Comparison of ENCODE assay signal across 8 mouse cellular contexts in genomic region chr9:6168391-6169037, GRCm38 (mm10). TPM values are rescaled to one million over a fixed set of nuclear protein-coding genes. Genes with fewer than 3 reads are reported as not detected.
DNase-seq lines count a peak whose midpoint lies in the region; ATAC-seq and TF ChIP-seq lines count a peak whose summit lies in the region.

Pdgfd (plus strand) TSS chr9:6168584.

- ATAC-seq in erythroblast, adult 5-6 weeks (replicated peaks; ENCODE audit: low FRiP score, poor library complexity, severe bottlenecking) = peak; percentile 91
- ATAC-seq in heart, embryonic 12.5 days (ENCODE audit: insufficient number of reproducible peaks, low FRiP score) = peak; percentile 88
- ATAC-seq in kidney, embryonic 14.5 days (ENCODE audit: low FRiP score, low TSS enrichment) = peak; percentile 95
- ATAC-seq in liver, embryonic 14.5 days (ENCODE audit: insufficient read depth) = peak; percentile 60
- ATAC-seq in neural tube, embryonic 13.5 days (ENCODE audit: low read depth) = peak; percentile 88

- H3K4me1 ChIP-seq in heart, embryonic 12.5 days (replicated peaks) = peaks cover 8% of the 10 kb centered on the region; the same call in 1 of the 2 replicates
- no peaks in the 10 kb centered on the region; the same call in 1 of the 2 replicates for H3K4me1 ChIP-seq in kidney, embryonic 14.5 days (ENCODE audit: control insufficient read depth, insufficient read depth, low read length)
- peaks cover 0 to 2% of the 10 kb centered on the region in 2 experiments; a peak in 1 of 4 replicates for H3K4me1 ChIP-seq in liver, embryonic 14.5 days (replicated peaks; ENCODE audit: control insufficient read depth in 2 of 2, insufficient read depth in 2 of 2, low read length in 1 of 2)
- H3K4me1 ChIP-seq in neural tube, embryonic 13.5 days (replicated peaks) = peaks cover 11% of the 10 kb centered on the region; the same call in 1 of the 2 replicates

- no peaks in the 10 kb centered on the region for H3K9me3 ChIP-seq in heart, embryonic 12.5 days (replicated peaks)
- H3K9me3 ChIP-seq in kidney, embryonic 14.5 days (ENCODE audit: control insufficient read depth, low read length) = no peaks in the 10 kb centered on the region
- H3K9me3 ChIP-seq in liver, embryonic 14.5 days (ENCODE audit: control insufficient read depth, low read length) = no peaks in the 10 kb centered on the region
- no peaks in the 10 kb centered on the region for H3K9me3 ChIP-seq in neural tube, embryonic 13.5 days

- peak within 1 kb of the TSS; percentile 55 for H3K4me3 ChIP-seq in heart, embryonic 12.5 days
- H3K4me3 ChIP-seq in kidney, embryonic 14.5 days (ENCODE audit: low read length) = peak within 1 kb of the TSS; percentile 41
- H3K4me3 ChIP-seq in liver, embryonic 14.5 days (ENCODE audit: insufficient read depth in 1 of 2, low read depth in 2 of 2, low read length in 2 of 2) = peak within 1 kb of the TSS; percentile 32 to 41
- peak within 1 kb of the TSS; percentile 40 for H3K4me3 ChIP-seq in neural tube, embryonic 13.5 days

- DNase-seq in right cerebral cortex, adult 2 months (ENCODE audit: low spot score in 2 of 2) = peak; percentile 4 to 7
- no peak for DNase-seq in right cerebral cortex, adult 18-20 months
- DNase-seq in liver, embryonic 14.5 days (ENCODE audit: low read depth in 3 of 3, low spot score in 3 of 3) = peak in 1 of 3 experiments; percentile 14
- DNase-seq in urinary bladder, postnatal 4 days (ENCODE audit: low spot score in 2 of 2) = peak; percentile 64 to 72

- peak within 1 kb of the TSS; percentile 72 for H3K4me2 ChIP-seq in heart, embryonic 12.5 days
- H3K4me2 ChIP-seq in kidney, embryonic 14.5 days (replicated peaks; ENCODE audit: low read depth, low read length) = peak within 1 kb of the TSS; percentile 69
- peak within 1 kb of the TSS; percentile 60 for H3K4me2 ChIP-seq in liver, embryonic 14.5 days (ENCODE audit: low read depth)
- H3K4me2 ChIP-seq in neural tube, embryonic 13.5 days = peak within 1 kb of the TSS; percentile 69

- peak; percentile 68 for TF ChIP-seq CTCF in liver, embryonic 14.5 days (IDR thresholded peaks at IDR 0.05; ENCODE audit: low read depth)

- H3K36me3 ChIP-seq in heart, embryonic 12.5 days = no peaks in the 10 kb centered on the region
- H3K36me3 ChIP-seq in kidney, embryonic 14.5 days (ENCODE audit: control insufficient read depth, insufficient read depth, low read length) = no peaks in the 10 kb centered on the region
- H3K36me3 ChIP-seq in liver, embryonic 14.5 days (replicated peaks; ENCODE audit: control insufficient read depth, insufficient read depth, low read depth) = no peaks in the 10 kb centered on the region
- no peaks in the 10 kb centered on the region for H3K36me3 ChIP-seq in neural tube, embryonic 13.5 days

- H3K27me3 ChIP-seq in heart, embryonic 12.5 days (replicated peaks) = no peaks in the 10 kb centered on the region
- H3K27me3 ChIP-seq in kidney, embryonic 14.5 days (ENCODE audit: control insufficient read depth, insufficient read depth, low read length) = no peaks in the 10 kb centered on the region
- H3K27me3 ChIP-seq in liver, embryonic 14.5 days (ENCODE audit: control insufficient read depth, insufficient read depth, low read length) = no peaks in the 10 kb centered on the region
- H3K27me3 ChIP-seq in neural tube, embryonic 13.5 days = no peaks in the 10 kb centered on the region

- WGBS in heart, embryonic 12.5 days = 3% methylated on average over 32 of the region's 32 CpGs
- WGBS in kidney, embryonic 14.5 days = 1% methylated on average over 32 of the region's 32 CpGs
- WGBS in liver, embryonic 14.5 days (ENCODE audit: insufficient replicate concordance) = 5% methylated on average over 32 of the region's 32 CpGs
- 4% methylated on average over 32 of the region's 32 CpGs for WGBS in neural tube, embryonic 13.5 days

- peak within 1 kb of the TSS; percentile 5; the same call in 1 of the 2 replicates for H3K27ac ChIP-seq in heart, embryonic 12.5 days (ENCODE audit: poor library complexity, severe bottlenecking)
- peak within 1 kb of the TSS; percentile 5; the same call in 1 of the 2 replicates for H3K27ac ChIP-seq in kidney, embryonic 14.5 days (ENCODE audit: low read depth, low read length)
- H3K27ac ChIP-seq in liver, embryonic 14.5 days = no peak within 1 kb of the TSS
- H3K27ac ChIP-seq in neural tube, embryonic 13.5 days (replicated peaks) = no peak within 1 kb of the TSS

- TF ChIP-seq EP300 in liver, embryonic 14.5 days (IDR thresholded peaks at IDR 0.05; ENCODE audit: low read depth) = no peak

- H3K9ac ChIP-seq in heart, embryonic 12.5 days = peak within 1 kb of the TSS; percentile 67
- peak within 1 kb of the TSS; percentile 55 for H3K9ac ChIP-seq in kidney, embryonic 14.5 days (ENCODE audit: low read depth, low read length)
- H3K9ac ChIP-seq in liver, embryonic 14.5 days (replicated peaks) = 0 out of 2 replicates have a peak within 1 kb of the TSS, but pooled peaks have one; percentile 9
- H3K9ac ChIP-seq in neural tube, embryonic 13.5 days = peak within 1 kb of the TSS; percentile 43; the same call in 1 of the 2 replicates

RNA-seq across cellular contexts. Expression of gene Pdgfd, which starts in this region (rescaled TPM):
- 0.38 and 0.63 TPM in 2 replicates for total RNA-seq in erythroblast, adult 5-6 weeks (2015; ENCODE audit: low replicate concordance)
- total RNA-seq in erythroblast, adult 5-6 weeks (2017; ENCODE audit: low replicate concordance) = 0.85 and 2.8 TPM in 2 replicates
- 10.7 and 11.2 TPM in 2 replicates for polyA plus RNA-seq in heart, embryonic 12.5 days (2016; fragmentation: Nextera tagmentation; extraction: Ambion mirVana)
- polyA plus RNA-seq in kidney, embryonic 14.5 days (2014; fragmentation: Nextera tagmentation; extraction: Ambion mirVana) = 10.5 and 13.5 TPM in 2 replicates
- polyA plus RNA-seq in liver, embryonic 14.5 days (2012; rRNA removed) = 0.12 and 0.20 TPM in 2 replicates
- 0.45 and 0.66 TPM in 2 replicates for polyA plus RNA-seq in liver, embryonic 14.5 days (2014; fragmentation: Nextera tagmentation; extraction: Ambion mirVana)
- 2.2 and 2.3 TPM in 2 replicates for polyA plus RNA-seq in neural tube, embryonic 13.5 days (2015; fragmentation: Nextera tagmentation; extraction: Ambion mirVana)

Comparison
In these comparisons a context has a peak if more than half of its experiments do, and no peak if none do; other contexts are left out.
1. Peak in ATAC-seq, H3K4me3 ChIP-seq, H3K9ac ChIP-seq and H3K4me2 ChIP-seq in liver, embryonic 14.5 days; RNA of the gene not detected or under 1 TPM.
2. H3K27ac ChIP-seq: peak in heart, embryonic 12.5 days (single experiment) and kidney, embryonic 14.5 days (single experiment); none in liver, embryonic 14.5 days (single experiment) and neural tube, embryonic 13.5 days (single experiment).
3. H3K9ac ChIP-seq: peak in every context shown above with its lines; median percentile 67 in heart, embryonic 12.5 days; 55 in kidney, embryonic 14.5 days; 43 in neural tube, embryonic 13.5 days; 9 in liver, embryonic 14.5 days.
4. Peak in every context shown above with its lines, with median percentiles within 50 percentile points of each other: ATAC-seq, H3K4me2 ChIP-seq and H3K4me3 ChIP-seq.